Mouse (Mus musculus) forebrain, embryonic 13.5 days (tissue): Measurements from ENCODE around the gene AF366264. TPM values are rescaled to one million over a fixed set of nuclear protein-coding genes. Genes with fewer than 3 reads are reported as not detected.
A peak's percentile ranks its signal among the peaks of the same experiment; 100 is the strongest.
"Not testable (repeated sequence)": the region's sequence is repeated elsewhere in the genome, so short reads cannot be mapped to it uniquely, and the experiment has no call there.

Experiments
- ATAC-seq: fragments of 200-750 bp; cut with Nextera tagmentation; 2 replicates; pipeline ENCODE4 v1.8.0; 2017
- H3K27ac ChIP-seq: fragments of 300-500 bp; sonication (generic); 2 replicates; pipeline ENCODE4 v1.5.1; 2015; ENCODE audit warnings: inconsistent platforms, mild to moderate bottlenecking, moderate library complexity
- H3K27me3 ChIP-seq: fragments of 300-500 bp; sonication (generic); 2 replicates; pipeline ENCODE4 v1.6.1; 2015; ENCODE audit warnings: mild to moderate bottlenecking, inconsistent platforms
- H3K36me3 ChIP-seq: fragments of 300-500 bp; sonication (generic); 2 replicates; pipeline ENCODE4 v1.6.1; 2015; ENCODE audit warnings: mild to moderate bottlenecking, inconsistent platforms; ENCODE audit not compliant: poor library complexity, severe bottlenecking
- H3K4me1 ChIP-seq: fragments of 300-500 bp; sonication (generic); 2 replicates; pipeline ENCODE4 v1.6.1; 2015; ENCODE audit warnings: inconsistent platforms
- H3K4me2 ChIP-seq: fragments of 300-500 bp; sonication (generic); 2 replicates; pipeline ENCODE4 v1.6.1; 2015; ENCODE audit warnings: inconsistent platforms, mild to moderate bottlenecking, moderate library complexity
- H3K4me3 ChIP-seq: fragments of 300-500 bp; sonication (generic); 2 replicates; pipeline ENCODE4 v1.5.1; 2015; ENCODE audit warnings: mild to moderate bottlenecking, inconsistent platforms
- H3K9ac ChIP-seq: fragments of 300-500 bp; sonication (generic); 2 replicates; pipeline ENCODE4 v1.6.1; 2015; ENCODE audit warnings: mild to moderate bottlenecking, inconsistent platforms
- H3K9me3 ChIP-seq: fragments of 300-500 bp; sonication (generic); replicated peaks from 2 replicates; pipeline ENCODE4 v1.6.1; 2016; ENCODE audit warnings: inconsistent platforms
- WGBS: fragments of 180-500 bp; shearing (Covaris S2); methylation state at CpG from one replicate; pipeline ENCODE4 v1.1.7; 2015; 5-methylcytosine and 5-hydroxymethylcytosine counted together
- polyA plus RNA-seq: library from polyadenylated mRNA; unstranded; fragments of >200 nt; fragmentation: Nextera tagmentation; extraction: Ambion mirVana; gene quantifications from 2 replicates; pipeline ENCODE4 v1.2.1, GENCODE M21; 2015

Gene AF366264
- not detected in 2 replicates for polyA plus RNA-seq

GRCm38 (mm10) chr8:13838289-13838688 is at the start of gene AF366264:
Gene AF366264, minus strand, starts transcription at chr8:13838389.
- H3K9ac ChIP-seq, H3K4me3 ChIP-seq, ATAC-seq, H3K4me1 ChIP-seq, H3K27ac ChIP-seq, H3K4me2 ChIP-seq, H3K27me3 ChIP-seq, H3K36me3 ChIP-seq, H3K9me3 ChIP-seq: not testable (repeated sequence)
- WGBS = 89% methylated on average over 5 of the region's 5 CpGs

GRCm38 (mm10) chr8:13843286-13843685 is 5.1 kb upstream of the AF366264 start:
- not testable (repeated sequence) for H3K4me1 ChIP-seq, H3K36me3 ChIP-seq, H3K27me3 ChIP-seq, H3K4me2 ChIP-seq, H3K27ac ChIP-seq, H3K4me3 ChIP-seq, H3K9me3 ChIP-seq, H3K9ac ChIP-seq, ATAC-seq
- WGBS = 72% methylated on average over 1 of the region's 1 CpGs

- WGBS = 81% methylated on average over 7 of the region's 7 CpGs
- Histone ChIP-seq H3K36me3 (no peaks in the 10 kb centered on the region), H3K27me3 (no peaks in the 10 kb centered on the region), H3K9me3 (no peaks in the 10 kb centered on the region), H3K4me2 (no peak overlapping the region), H3K4me3 (no peak overlapping the region), H3K9ac (no peak overlapping the region), H3K4me1 (no peaks in the 10 kb centered on the region), H3K27ac (no peak overlapping the region)
- ATAC-seq = no peak
Observed at GRCm38 (mm10) chr8:13828598-13829172, 9.5 kb downstream of the AF366264 start.

- no peak for ATAC-seq
- H3K36me3 ChIP-seq = peaks cover 44% of the 10 kb centered on the region
- H3K9ac ChIP-seq = no peak overlapping the region
- H3K4me1 ChIP-seq = no peaks in the 10 kb centered on the region
- H3K4me2 ChIP-seq = no peak overlapping the region
- H3K9me3 ChIP-seq = no peaks in the 10 kb centered on the region
- H3K27ac ChIP-seq = no peak overlapping the region
- WGBS = 96% methylated on average over 5 of the region's 5 CpGs
- H3K27me3 ChIP-seq = no peaks in the 10 kb centered on the region
- no peak overlapping the region for H3K4me3 ChIP-seq
Observed at GRCm38 (mm10) chr8:13799566-13799965, 38.6 kb downstream of the AF366264 start.

- no peak overlapping the region for H3K4me2 ChIP-seq
- H3K9me3 ChIP-seq = no peaks in the 10 kb centered on the region
- no peak overlapping the region for H3K9ac ChIP-seq
- no peaks in the 10 kb centered on the region for H3K27me3 ChIP-seq
- no peaks in the 10 kb centered on the region for H3K4me1 ChIP-seq
- no peak overlapping the region for H3K4me3 ChIP-seq
- ATAC-seq = no peak
- peaks cover 61% of the 10 kb centered on the region for H3K36me3 ChIP-seq
- WGBS = 94% methylated on average over 5 of the region's 5 CpGs
- H3K27ac ChIP-seq = no peak overlapping the region
Observed at GRCm38 (mm10) chr8:13797676-13798075, 40.5 kb downstream of the AF366264 start.

GRCm38 (mm10) chr8:13793746-13794101 is 44.5 kb downstream of the AF366264 start:
- no peak for ATAC-seq
- Histone ChIP-seq H3K4me3 (no peak overlapping the region), H3K4me2 (no peak overlapping the region), H3K4me1 (no peaks in the 10 kb centered on the region), H3K36me3 (peaks cover 73% of the 10 kb centered on the region), H3K27ac (no peak overlapping the region), H3K9ac (no peak overlapping the region), H3K9me3 (no peaks in the 10 kb centered on the region), H3K27me3 (no peaks in the 10 kb centered on the region)
- whole genome bisulfite sequencing = 94% methylated on average over 11 of the region's 11 CpGs

- H3K4me2 ChIP-seq = no peak overlapping the region
- 92% methylated on average over 8 of the region's 8 CpGs for WGBS
- peaks cover 71% of the 10 kb centered on the region for H3K36me3 ChIP-seq
- no peak overlapping the region for H3K4me3 ChIP-seq
- ATAC-seq = no peak
- H3K27ac ChIP-seq = no peak overlapping the region
- no peaks in the 10 kb centered on the region for H3K4me1 ChIP-seq
- no peak overlapping the region for H3K9ac ChIP-seq
- H3K27me3 ChIP-seq = no peaks in the 10 kb centered on the region
- no peaks in the 10 kb centered on the region for H3K9me3 ChIP-seq
Observed at GRCm38 (mm10) chr8:13793097-13793745, 45.0 kb downstream of the AF366264 start.

- no peak for ATAC-seq
- peaks cover 41% of the 10 kb centered on the region for H3K36me3 ChIP-seq
- H3K9ac ChIP-seq = no peak overlapping the region
- 94% methylated on average over 8 of the region's 8 CpGs for WGBS
- no peaks in the 10 kb centered on the region for H3K27me3 ChIP-seq
- H3K27ac ChIP-seq = no peak overlapping the region
- peaks cover 9% of the 10 kb centered on the region for H3K4me1 ChIP-seq
- no peak overlapping the region for H3K4me3 ChIP-seq
- H3K9me3 ChIP-seq = no peaks in the 10 kb centered on the region
- no peak overlapping the region for H3K4me2 ChIP-seq
Observed at GRCm38 (mm10) chr8:13789606-13790005, 48.6 kb downstream of the AF366264 start.

- peak overlapping the region; percentile 80 for H3K4me2 ChIP-seq
- peaks cover 28% of the 10 kb centered on the region for H3K36me3 ChIP-seq
- H3K27ac ChIP-seq = peak overlapping the region; percentile 96
- H3K9me3 ChIP-seq = no peaks in the 10 kb centered on the region
- peaks cover 13% of the 10 kb centered on the region for H3K4me1 ChIP-seq
- WGBS = under 1% methylated on average over 31 of the region's 47 CpGs
- peak overlapping the region; percentile 65 for H3K4me3 ChIP-seq
- ATAC-seq = peak; percentile 96
- H3K9ac ChIP-seq = peak overlapping the region; percentile 80
- H3K27me3 ChIP-seq = no peaks in the 10 kb centered on the region
Observed at GRCm38 (mm10) chr8:13785764-13786299, 52.4 kb downstream of the AF366264 start.

- Histone ChIP-seq H3K4me1 (peaks cover 13% of the 10 kb centered on the region), H3K4me3 (peak within 1 kb of the TSS; percentile 65), H3K27me3 (no peaks in the 10 kb centered on the region), H3K9me3 (no peaks in the 10 kb centered on the region), H3K27ac (peak within 1 kb of the TSS; percentile 96), H3K4me2 (peak within 1 kb of the TSS; percentile 80), H3K36me3 (peaks cover 34% of the 10 kb centered on the region), H3K9ac (peak within 1 kb of the TSS; percentile 80)
- ATAC-seq = peak; percentile 95
- under 1% methylated on average over 47 of the region's 47 CpGs for WGBS
Observed at GRCm38 (mm10) chr8:13785250-13785763, 52.9 kb downstream of the AF366264 start, which contains the start of gene Upf3a. Gene Upf3a, plus strand, starts transcription at chr8:13785615.
